In the genomic region with DNA sequence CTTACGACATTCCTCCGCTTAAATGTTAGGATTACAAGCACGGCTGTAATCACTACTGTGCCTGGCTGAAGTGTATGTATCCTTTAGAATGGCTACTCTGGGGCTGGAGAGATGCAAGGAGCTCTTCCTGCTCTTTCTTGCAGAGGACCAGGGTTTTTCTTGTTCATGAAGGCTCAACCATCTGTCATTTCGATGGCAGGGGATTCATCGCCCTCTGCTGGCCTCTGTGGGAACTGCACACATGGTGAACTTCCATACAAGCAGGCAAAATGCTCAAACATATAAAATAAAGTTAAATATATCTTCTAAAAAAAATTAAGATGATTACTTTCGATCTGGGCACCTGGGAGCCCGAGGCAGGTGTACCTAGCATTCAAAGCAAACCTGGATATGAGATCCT, we compare ENCODE assay signal across 9 mouse cellular contexts. TPM values are rescaled to one million over a fixed set of nuclear protein-coding genes. Genes with fewer than 3 reads are reported as not detected.
A peak's percentile ranks its signal among the peaks of the same experiment; 100 is the strongest.
DNase-seq lines count a peak whose midpoint lies in the region; ATAC-seq and TF ChIP-seq lines count a peak whose summit lies in the region.
"Had no signal": no experiment of that assay in that cellular context is flagged by ENCODE, and none has a peak within 500 bp of the region (broad histone marks: within the 10 kb centered on the region; RNA-seq: fewer than 3 reads in every experiment).

No protein-coding gene starts in this region.

- peak; percentile 75 for ATAC-seq in erythroblast, adult 5-6 weeks (replicated peaks; ENCODE audit: low FRiP score, poor library complexity, severe bottlenecking)
- ATAC-seq in liver, postnatal 0 days, result no peak

- no peak overlapping the region for H3K4me2 ChIP-seq in liver, postnatal 0 days (ENCODE audit: low read depth, low read length)
- H3K4me2 ChIP-seq: limb, embryonic 12.5 days had no signal

- TF ChIP-seq POLR2A in bone marrow macrophage, adult 2 months (IDR thresholded peaks at IDR 0.05; ENCODE audit: borderline replicate concordance, low read depth, low read length), result no peak

- no peak for TF ChIP-seq EP300 in liver, postnatal 0 days (IDR thresholded peaks at IDR 0.05; ENCODE audit: low read depth)

- peak; percentile 78 for TF ChIP-seq CTCF in bone marrow macrophage, adult 2 months (IDR thresholded peaks at IDR 0.05; ENCODE audit: low read depth, low read length)
- TF ChIP-seq CTCF in liver, postnatal 0 days (IDR thresholded peaks at IDR 0.05; ENCODE audit: low read depth), result peak; percentile 89

- no peak overlapping the region for H3K27ac ChIP-seq in bone marrow macrophage, adult 2 months (ENCODE audit: insufficient read depth, low read depth, low read length)
- H3K27ac ChIP-seq in liver, postnatal 0 days (ENCODE audit: low read depth), result no peak overlapping the region
- H3K27ac ChIP-seq: limb, embryonic 12.5 days had no signal

- no peaks in the 10 kb centered on the region for H3K27me3 ChIP-seq in liver, postnatal 0 days (ENCODE audit: insufficient read depth, low read length)
- H3K27me3 ChIP-seq: limb, embryonic 12.5 days had no signal

- H3K9me3 ChIP-seq in liver, postnatal 0 days (ENCODE audit: low read length), result no peaks in the 10 kb centered on the region
- H3K9me3 ChIP-seq: limb, embryonic 12.5 days had no signal

- 44% methylated on average over 7 of the region's 7 CpGs for WGBS in liver, postnatal 0 days (ENCODE audit: insufficient replicate concordance)

- no peaks in the 10 kb centered on the region for H3K36me3 ChIP-seq in liver, postnatal 0 days (replicated peaks; ENCODE audit: insufficient read depth, low read length)

- no peak overlapping the region for H3K9ac ChIP-seq in liver, postnatal 0 days (replicated peaks)
- H3K9ac ChIP-seq: limb, embryonic 12.5 days had no signal

- H3K4me3 ChIP-seq in bone marrow macrophage, adult 2 months (ENCODE audit: insufficient read depth, low read length), result no peak overlapping the region
- no peak overlapping the region for H3K4me3 ChIP-seq in liver, postnatal 0 days (ENCODE audit: low read depth, low read length)
- H3K4me3 ChIP-seq: limb, embryonic 12.5 days had no signal

- DNase-seq in urinary bladder, adult 2 months (ENCODE audit: low spot score), result peak; percentile 35
- DNase-seq in urinary bladder, postnatal 4 days (ENCODE audit: low spot score in 2 of 2), result no peak
- DNase-seq in kidney, postnatal 10 days, result peak; percentile 81
- peak; percentile 79 for DNase-seq in liver, postnatal 0 days
- DNase-seq in right cerebral cortex, adult 2 months (ENCODE audit: low spot score in 2 of 2), result peak; percentile 89
- DNase-seq in urinary bladder, postnatal 36 days (ENCODE audit: low spot score in 2 of 2), result peak; percentile 42 to 47

- no peaks in the 10 kb centered on the region for H3K4me1 ChIP-seq in bone marrow macrophage, adult 2 months (ENCODE audit: control insufficient read depth, insufficient read depth, low read length)
- no peaks in the 10 kb centered on the region for H3K4me1 ChIP-seq in liver, postnatal 0 days (ENCODE audit: insufficient read depth)
- H3K4me1 ChIP-seq: limb, embryonic 12.5 days had no signal

RNA-seq across cellular contexts. Expression of gene Atp1a3, which starts 30.2 kb away (rescaled TPM):
- 0.51 and 0.93 TPM in 2 replicates for polyA plus RNA-seq in urinary bladder, adult 2 months (2012; rRNA removed)
- 70.0 and 85.8 TPM in 2 replicates for polyA plus RNA-seq in bone marrow macrophage, adult 2 months (2012; ENCODE audit: insufficient read depth, insufficient read length, missing spikeins)
- 11.5 and 14.6 TPM in 2 replicates for total RNA-seq in erythroblast, adult 5-6 weeks (2015; ENCODE audit: low replicate concordance)
- 3.8 and 4.9 TPM in 2 replicates for total RNA-seq in erythroblast, adult 5-6 weeks (2017; ENCODE audit: low replicate concordance)
- 0.85 and 1.2 TPM in 2 replicates for polyA plus RNA-seq in liver, postnatal 0 days (2015; fragmentation: Nextera tagmentation; extraction: Ambion mirVana)

RNA-seq across cellular contexts. Expression of gene Grik5, which starts 36.2 kb away (rescaled TPM):
- polyA plus RNA-seq in urinary bladder, adult 2 months (2012; rRNA removed), result 30.7 and 34.7 TPM in 2 replicates
- polyA plus RNA-seq in bone marrow macrophage, adult 2 months (2012; ENCODE audit: insufficient read depth, insufficient read length, missing spikeins), result 1.5 and 2.1 TPM in 2 replicates
- 4.0 and 8.1 TPM in 2 replicates for total RNA-seq in erythroblast, adult 5-6 weeks (2015; ENCODE audit: low replicate concordance)
- 6.6 and 14.4 TPM in 2 replicates for total RNA-seq in erythroblast, adult 5-6 weeks (2017; ENCODE audit: low replicate concordance)
- polyA plus RNA-seq in liver, postnatal 0 days (2015; fragmentation: Nextera tagmentation; extraction: Ambion mirVana), result 0.69 and 0.76 TPM in 2 replicates

RNA-seq across cellular contexts. Expression of gene Zfp574, which starts 36.5 kb away (rescaled TPM):
- 23.1 and 27.7 TPM in 2 replicates for polyA plus RNA-seq in urinary bladder, adult 2 months (2012; rRNA removed)
- polyA plus RNA-seq in bone marrow macrophage, adult 2 months (2012; ENCODE audit: insufficient read depth, insufficient read length, missing spikeins), result 9.6 and 9.7 TPM in 2 replicates
- total RNA-seq in erythroblast, adult 5-6 weeks (2015; ENCODE audit: low replicate concordance), result 1.9 and 2.7 TPM in 2 replicates
- total RNA-seq in erythroblast, adult 5-6 weeks (2017; ENCODE audit: low replicate concordance), result 2.0 and 2.1 TPM in 2 replicates
- 9.4 and 10.8 TPM in 2 replicates for polyA plus RNA-seq in liver, postnatal 0 days (2015; fragmentation: Nextera tagmentation; extraction: Ambion mirVana)

Comparison
In these comparisons a context has a peak if more than half of its experiments do, and no peak if none do; other contexts are left out.
1. DNase-seq: peak in urinary bladder, adult 2 months (single experiment), kidney, postnatal 10 days (single experiment), liver, postnatal 0 days (single experiment), right cerebral cortex, adult 2 months (2 of 2) and urinary bladder, postnatal 36 days (2 of 2); none in urinary bladder, postnatal 4 days (0 of 2).
2. RNA of gene Atp1a3, which starts 30.2 kb away (polyA plus RNA-seq): 70.0 to 85.8 TPM in bone marrow macrophage, adult 2 months; 0.85 to 1.2 TPM in liver, postnatal 0 days and 0.51 to 0.93 TPM in urinary bladder, adult 2 months; every median in the first group is over 10 times any median in the second.
3. RNA of gene Grik5, which starts 36.2 kb away (polyA plus RNA-seq): 30.7 to 34.7 TPM in urinary bladder, adult 2 months; 1.5 to 2.1 TPM in bone marrow macrophage, adult 2 months and 0.69 to 0.76 TPM in liver, postnatal 0 days; every median in the first group is over 10 times any median in the second.